Mouse (Mus musculus): ENCODE results near the gene Dnph1.

DNA sequence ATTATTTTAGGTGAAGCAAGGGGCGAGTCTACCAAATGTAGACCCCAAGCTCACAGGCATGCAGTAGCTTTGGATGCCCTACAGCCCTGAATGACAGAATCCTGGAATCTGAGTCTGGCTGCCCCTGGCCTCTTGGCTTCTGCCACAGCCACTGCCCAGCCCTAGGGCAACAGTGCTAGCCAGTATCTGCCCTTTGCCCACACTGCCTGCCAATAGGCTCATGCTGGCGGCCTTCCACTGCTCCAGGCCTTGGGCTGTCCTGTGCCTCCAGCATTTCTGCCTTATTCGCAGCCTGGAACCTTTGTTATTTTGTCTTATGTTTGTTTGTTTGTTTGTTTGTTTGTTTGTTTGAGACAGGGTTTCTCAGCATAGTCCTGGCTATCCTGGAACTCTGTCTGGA lies 9.1 kb downstream of the Dnph1 start:
- no peak for TF ChIP-seq CTCF (IDR thresholded peaks at IDR 0.05; ENCODE audit: insufficient read depth, low read length)
- no peak for TF ChIP-seq POLR2A (IDR thresholded peaks at IDR 0.05; ENCODE audit: borderline replicate concordance, extremely low read depth, low read depth, low read length)

Measured in lung, adult 2 months (tissue).